Mouse (Mus musculus) embryonic facial prominence, embryonic 12.5 days (tissue): ENCODE data around the gene Lrrc4c. TPM values are rescaled to one million over a fixed set of nuclear protein-coding genes. Genes with fewer than 3 reads are reported as not detected.

Source experiments
- ATAC-seq: fragments of 200-750 bp; cut with Nextera tagmentation; 2 replicates; pipeline ENCODE4 v1.8.0; 2017; ENCODE audit not compliant: insufficient number of reproducible peaks, insufficient read depth, low FRiP score, low TSS enrichment
- H3K27ac ChIP-seq: fragments of 300-500 bp; sonication (generic); 2 replicates; pipeline ENCODE4 v1.5.1; 2016; ENCODE audit warnings: mild to moderate bottlenecking
- H3K27me3 ChIP-seq: fragments of 300-500 bp; sonication (generic); 2 replicates; pipeline ENCODE4 v1.6.1; 2016; ENCODE audit warnings: mild to moderate bottlenecking, moderate library complexity
- H3K36me3 ChIP-seq: fragments of 300-500 bp; sonication (generic); 2 replicates; pipeline ENCODE4 v1.6.1; 2016; ENCODE audit warnings: mild to moderate bottlenecking
- H3K4me1 ChIP-seq: fragments of 300-500 bp; sonication (generic); 2 replicates; pipeline ENCODE4 v1.6.1; 2016
- H3K4me2 ChIP-seq: fragments of 300-500 bp; sonication (generic); replicated peaks from 2 replicates; pipeline ENCODE4 v1.6.1; 2016; ENCODE audit warnings: mild to moderate bottlenecking, moderate library complexity
- H3K4me3 ChIP-seq: fragments of 300-500 bp; sonication (generic); 2 replicates; pipeline ENCODE4 v1.5.1; 2016; ENCODE audit warnings: mild to moderate bottlenecking
- H3K9ac ChIP-seq: fragments of 300-500 bp; sonication (generic); 2 replicates; pipeline ENCODE4 v1.6.1; 2016; ENCODE audit warnings: mild to moderate bottlenecking, moderate library complexity
- H3K9me3 ChIP-seq: fragments of 300-500 bp; sonication (generic); 2 replicates; pipeline ENCODE4 v1.6.1; 2016; ENCODE audit warnings: mild to moderate bottlenecking, moderate library complexity
- WGBS: fragments of 180-500 bp; shearing (Covaris S2); methylation state at CpG from one replicate; pipeline ENCODE4 v1.1.7; 2016; 5-methylcytosine and 5-hydroxymethylcytosine counted together
- polyA plus RNA-seq: library from polyadenylated mRNA; unstranded; fragments of >200 nt; fragmentation: Nextera tagmentation; extraction: Ambion mirVana; gene quantifications from 2 replicates; pipeline ENCODE4 v1.2.1, GENCODE M21; 2016

The Lrrc4c gene
- polyA plus RNA-seq, 1 experiment from 2014 or later: 4.0 TPM

DNA sequence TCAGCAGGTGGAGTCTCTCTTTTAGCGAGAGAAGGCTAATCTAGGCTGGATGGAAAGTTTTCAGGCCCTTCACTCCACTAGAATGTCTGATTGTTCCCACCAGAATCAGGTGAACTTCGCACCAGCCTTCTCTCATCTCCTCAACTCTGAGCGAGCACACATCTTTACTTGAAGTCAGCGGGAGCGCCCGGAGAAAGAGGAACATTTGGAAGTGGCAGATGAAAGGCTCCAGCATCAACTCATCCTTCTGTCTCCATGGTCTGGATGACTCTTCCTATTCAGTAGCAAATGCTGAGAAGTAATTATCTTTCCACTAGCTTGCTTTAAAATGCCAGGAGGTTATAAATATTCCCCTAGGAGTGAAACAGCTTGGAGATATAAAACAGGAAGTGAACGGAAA lies 396.6 kb downstream of the Lrrc4c start:
- no peaks in the 10 kb centered on the region for H3K9me3 ChIP-seq

DNA sequence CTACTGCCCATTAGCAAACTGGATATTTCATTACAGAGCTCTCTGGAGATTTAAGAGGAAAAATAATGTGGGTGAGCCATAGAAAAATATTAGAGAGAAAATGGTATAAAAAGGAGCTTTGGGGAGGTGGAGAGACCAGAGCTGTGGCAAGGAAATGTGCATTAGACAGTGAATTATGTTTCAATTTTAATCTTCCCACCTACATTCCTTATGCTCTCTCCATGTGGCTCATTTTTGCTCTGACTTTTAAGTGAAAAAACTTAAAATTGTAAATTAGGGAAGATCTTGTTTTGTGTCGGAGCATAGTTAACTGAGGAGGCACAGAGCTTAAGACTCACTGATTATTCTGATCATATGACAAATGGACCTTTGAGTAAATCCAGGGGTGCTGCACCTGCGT lies 399.4 kb downstream of the Lrrc4c start:
- Histone ChIP-seq H3K27ac (no peak overlapping the region), H3K9ac (no peak overlapping the region), H3K4me1 (no peaks in the 10 kb centered on the region), H3K27me3 (no peaks in the 10 kb centered on the region), H3K4me3 (no peak overlapping the region), H3K4me2 (no peak overlapping the region), H3K36me3 (no peaks in the 10 kb centered on the region), H3K9me3 (no peaks in the 10 kb centered on the region)
- 80% methylated on average over 2 of the region's 2 CpGs for WGBS
- ATAC-seq: no peak

More for the DNA sequence above, 396.6 kb downstream of the Lrrc4c start:
- no peak overlapping the region for H3K27ac ChIP-seq
- no peak for ATAC-seq
- no peaks in the 10 kb centered on the region for H3K4me1 ChIP-seq
- no peak overlapping the region for H3K9ac ChIP-seq
- 84% methylated on average over 7 of the region's 7 CpGs for WGBS
- no peaks in the 10 kb centered on the region for H3K27me3 ChIP-seq
- no peak overlapping the region for H3K4me3 ChIP-seq
- H3K4me2 ChIP-seq: no peak overlapping the region
- H3K36me3 ChIP-seq: no peaks in the 10 kb centered on the region

DNA sequence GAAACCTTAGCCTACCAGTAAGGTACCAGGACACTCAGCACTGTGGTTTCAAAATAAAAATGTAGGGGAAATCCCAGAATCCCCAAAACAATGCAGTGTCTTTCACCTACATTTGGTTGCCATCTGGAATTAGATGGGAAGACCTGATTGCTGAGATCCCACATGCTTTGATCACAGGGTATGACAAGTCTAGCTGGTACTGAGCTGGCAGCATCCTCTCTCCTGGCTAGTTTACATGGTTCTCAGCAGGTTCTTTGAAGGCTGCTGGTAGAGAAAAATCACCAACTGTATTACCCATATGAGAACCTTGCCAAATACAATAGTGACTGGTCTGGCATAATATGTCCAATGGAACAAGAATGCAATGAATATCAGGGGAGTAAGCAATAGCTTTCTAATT lies 405.4 kb downstream of the Lrrc4c start:
- Histone ChIP-seq H3K9ac (no peak overlapping the region), H3K36me3 (no peaks in the 10 kb centered on the region), H3K9me3 (no peaks in the 10 kb centered on the region), H3K4me3 (no peak overlapping the region), H3K27ac (no peak overlapping the region), H3K4me2 (no peak overlapping the region), H3K27me3 (no peaks in the 10 kb centered on the region), H3K4me1 (no peaks in the 10 kb centered on the region)
- no peak for ATAC-seq

DNA sequence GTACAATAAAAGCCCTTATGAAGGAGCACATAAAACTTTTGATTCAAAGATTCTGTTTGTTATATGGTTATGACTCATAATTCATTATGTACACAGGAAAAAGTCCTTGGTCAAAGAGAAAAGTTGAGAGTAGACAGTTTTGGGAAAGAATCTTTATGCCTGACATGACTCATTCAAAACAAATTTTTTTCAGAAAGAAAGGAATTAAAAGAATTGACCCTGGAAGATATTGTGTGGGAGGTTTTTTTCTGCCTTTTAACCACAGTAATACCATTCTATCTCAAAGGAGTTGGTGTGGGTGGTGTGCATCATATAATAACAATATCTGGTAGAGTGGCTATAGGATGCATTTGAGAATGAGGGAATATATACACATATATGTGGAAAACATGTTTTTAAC lies 418.1 kb downstream of the Lrrc4c start:
- Histone ChIP-seq H3K9ac (no peak overlapping the region), H3K4me3 (no peak overlapping the region), H3K9me3 (no peaks in the 10 kb centered on the region), H3K36me3 (no peaks in the 10 kb centered on the region), H3K27me3 (no peaks in the 10 kb centered on the region), H3K4me2 (no peak overlapping the region), H3K4me1 (no peaks in the 10 kb centered on the region), H3K27ac (no peak overlapping the region)
- no peak for ATAC-seq

DNA sequence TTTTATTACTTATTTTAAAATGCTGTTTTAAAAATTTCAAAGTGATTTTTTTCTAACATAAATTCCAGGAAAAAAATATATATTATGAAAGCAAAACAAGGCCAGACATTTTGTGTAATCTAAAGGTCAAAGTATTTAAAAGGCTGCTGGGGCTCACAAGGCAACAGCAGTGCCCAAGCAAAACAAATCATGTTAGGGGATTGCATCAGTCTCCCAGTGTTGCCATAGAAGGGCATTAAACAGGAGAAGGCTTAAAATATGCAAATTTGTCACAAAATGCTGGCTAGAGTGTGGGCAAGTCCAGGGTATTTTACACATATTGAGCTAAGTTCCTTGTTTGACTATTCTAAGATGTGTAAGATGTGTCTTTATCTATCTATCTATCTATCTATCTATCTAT lies 437.1 kb downstream of the Lrrc4c start:
- H3K4me3 ChIP-seq: no peak overlapping the region
- no peak overlapping the region for H3K4me2 ChIP-seq
- no peaks in the 10 kb centered on the region for H3K9me3 ChIP-seq
- H3K27me3 ChIP-seq: no peaks in the 10 kb centered on the region
- no peak for ATAC-seq
- H3K4me1 ChIP-seq: no peaks in the 10 kb centered on the region
- H3K9ac ChIP-seq: no peak overlapping the region
- no peaks in the 10 kb centered on the region for H3K36me3 ChIP-seq
- H3K27ac ChIP-seq: no peak overlapping the region

DNA sequence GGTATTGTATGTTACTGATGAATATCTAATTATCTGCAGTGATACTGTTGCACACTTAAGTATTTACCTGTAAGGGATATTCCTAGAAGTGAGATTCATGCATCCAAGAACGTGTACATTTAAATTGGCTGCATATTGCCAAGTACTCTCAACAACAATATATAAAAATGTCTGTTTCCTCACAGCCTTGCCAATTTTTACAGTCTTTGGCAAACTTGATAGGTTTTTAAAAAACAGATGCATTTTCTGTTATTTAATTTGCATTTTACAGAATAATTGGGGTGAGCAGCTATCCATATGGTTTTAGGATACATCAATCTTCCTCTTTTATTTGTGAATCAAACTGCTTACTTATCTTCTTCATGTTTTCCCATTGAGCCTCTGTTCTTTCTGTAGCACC lies 439.7 kb downstream of the Lrrc4c start:
- no peaks in the 10 kb centered on the region for H3K36me3 ChIP-seq
- H3K4me2 ChIP-seq: no peak overlapping the region
- WGBS: 61% methylated on average over 1 of the region's 1 CpGs
- no peaks in the 10 kb centered on the region for H3K4me1 ChIP-seq
- H3K9me3 ChIP-seq: no peaks in the 10 kb centered on the region
- H3K4me3 ChIP-seq: no peak overlapping the region
- no peak for ATAC-seq
- H3K9ac ChIP-seq: no peak overlapping the region
- H3K27ac ChIP-seq: no peak overlapping the region
- H3K27me3 ChIP-seq: no peaks in the 10 kb centered on the region

DNA sequence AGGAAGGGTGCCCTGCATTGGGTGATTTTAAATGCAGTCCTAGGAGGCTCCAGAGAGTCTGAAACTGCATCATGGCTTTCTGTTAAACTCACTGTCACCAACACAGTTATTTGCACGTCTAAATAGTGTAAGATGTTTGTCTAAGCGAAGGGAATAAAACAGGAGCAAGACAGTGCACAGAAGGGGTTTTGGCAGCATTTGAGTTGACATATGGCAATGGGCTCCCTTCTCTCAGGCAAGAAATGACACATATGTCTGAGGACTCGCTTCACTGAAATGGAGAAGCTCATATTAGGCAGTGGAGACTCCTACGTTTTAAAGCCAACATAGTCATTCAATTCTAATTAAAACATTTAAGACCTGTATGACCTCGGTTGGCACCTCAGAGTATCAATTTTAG lies 445.6 kb downstream of the Lrrc4c start:
- ATAC-seq: no peak
- Histone ChIP-seq H3K4me3 (no peak overlapping the region), H3K27ac (no peak overlapping the region), H3K36me3 (no peaks in the 10 kb centered on the region), H3K9ac (no peak overlapping the region), H3K4me1 (no peaks in the 10 kb centered on the region), H3K27me3 (no peaks in the 10 kb centered on the region), H3K9me3 (no peaks in the 10 kb centered on the region), H3K4me2 (no peak overlapping the region)
- WGBS: 72% methylated on average over 5 of the region's 5 CpGs

DNA sequence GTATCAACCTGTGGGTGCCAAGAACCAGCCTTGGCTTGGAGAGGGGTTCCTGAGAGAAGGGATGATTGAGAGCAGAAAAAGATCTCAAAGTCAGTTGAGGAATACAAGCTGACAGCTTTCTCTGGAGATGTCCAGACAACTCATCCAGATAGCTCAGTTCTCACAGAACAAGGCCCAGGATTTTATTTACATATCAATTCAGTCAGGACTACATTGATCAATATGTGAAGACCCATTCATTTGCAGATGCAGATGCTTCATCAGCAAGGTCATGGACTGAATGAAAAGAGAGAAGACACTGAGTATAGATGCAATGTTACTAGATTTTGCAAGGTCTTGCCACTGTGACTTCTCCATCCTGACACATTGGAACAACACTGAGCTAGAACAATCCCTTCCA lies 457.4 kb downstream of the Lrrc4c start:
- Histone ChIP-seq H3K27me3 (no peaks in the 10 kb centered on the region), H3K36me3 (no peaks in the 10 kb centered on the region), H3K27ac (no peak overlapping the region), H3K4me2 (no peak overlapping the region), H3K4me3 (no peak overlapping the region), H3K9me3 (no peaks in the 10 kb centered on the region), H3K4me1 (no peaks in the 10 kb centered on the region), H3K9ac (no peak overlapping the region)
- ATAC-seq: no peak

DNA sequence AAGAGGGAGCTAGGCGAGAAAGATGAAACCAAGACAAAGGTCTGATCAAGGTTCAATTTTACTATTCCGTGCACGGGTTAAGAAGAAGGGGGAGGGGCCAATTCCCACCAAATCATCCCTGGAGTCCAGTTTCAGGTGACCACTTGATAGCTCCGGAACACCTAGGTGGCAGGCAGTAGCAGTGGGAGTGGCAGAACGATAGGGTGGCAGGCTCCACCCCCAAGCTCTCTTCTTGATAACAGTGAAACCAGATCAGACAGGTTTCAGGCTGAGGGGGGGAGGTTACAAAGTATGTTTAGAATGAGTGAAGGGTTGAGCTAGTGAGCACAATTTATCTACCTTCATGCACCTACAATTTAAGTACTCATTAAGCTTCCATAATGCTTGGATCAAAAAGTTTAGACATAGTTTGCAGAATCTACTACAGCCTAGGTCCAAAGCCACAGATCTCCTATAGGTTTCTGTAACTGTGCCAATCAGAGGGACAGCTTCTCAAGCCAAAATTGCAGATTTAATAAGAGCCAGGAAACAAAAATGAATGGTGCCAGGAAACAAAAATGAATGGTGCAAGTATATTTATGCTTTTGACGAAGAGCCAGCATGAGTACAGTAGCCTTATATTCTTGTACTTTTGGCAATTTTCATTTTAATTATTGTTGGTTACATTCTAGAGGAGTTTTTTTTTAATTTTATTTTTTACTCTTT lies 478.9 kb downstream of the Lrrc4c start:
- Histone ChIP-seq H3K27me3 (no peaks in the 10 kb centered on the region), H3K4me1 (no peaks in the 10 kb centered on the region), H3K4me3 (no peak overlapping the region), H3K36me3 (no peaks in the 10 kb centered on the region), H3K27ac (no peak overlapping the region), H3K9me3 (no peaks in the 10 kb centered on the region), H3K4me2 (no peak overlapping the region), H3K9ac (no peak overlapping the region)
- WGBS: 27% methylated on average over 6 of the region's 6 CpGs
- no peak for ATAC-seq

DNA sequence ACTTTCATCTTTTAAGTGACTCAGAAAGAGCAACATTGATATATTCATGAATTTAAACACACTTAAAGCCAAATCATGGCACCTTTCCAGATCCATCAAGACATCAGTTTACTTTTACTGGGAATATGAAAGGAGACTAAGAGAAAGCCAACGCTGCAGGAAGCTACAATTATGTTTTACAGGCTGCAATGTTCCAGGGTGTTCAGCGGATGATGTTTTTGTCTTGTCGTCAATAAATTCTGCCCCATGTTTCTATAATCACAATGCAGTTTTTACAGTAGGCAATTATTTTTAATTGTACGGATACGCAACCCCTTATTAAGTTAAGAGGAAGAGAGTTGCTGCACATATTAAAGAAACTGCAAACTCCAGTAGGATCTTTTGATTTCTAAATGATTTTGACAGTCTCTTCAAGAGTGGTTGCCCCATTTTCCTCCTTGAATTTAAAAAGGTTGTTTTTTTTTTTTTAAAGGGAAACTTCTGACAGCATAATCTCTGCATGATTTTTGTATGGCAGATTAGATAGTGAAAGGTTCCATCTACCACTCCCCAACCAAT lies 532.9 kb downstream of the Lrrc4c start:
- H3K9ac ChIP-seq: no peak overlapping the region
- H3K9me3 ChIP-seq: no peaks in the 10 kb centered on the region
- no peaks in the 10 kb centered on the region for H3K27me3 ChIP-seq
- H3K4me2 ChIP-seq: no peak overlapping the region
- no peak overlapping the region for H3K27ac ChIP-seq
- no peaks in the 10 kb centered on the region for H3K36me3 ChIP-seq
- H3K4me3 ChIP-seq: no peak overlapping the region
- no peak for ATAC-seq
- 78% methylated on average over 5 of the region's 5 CpGs for WGBS
- no peaks in the 10 kb centered on the region for H3K4me1 ChIP-seq

DNA sequence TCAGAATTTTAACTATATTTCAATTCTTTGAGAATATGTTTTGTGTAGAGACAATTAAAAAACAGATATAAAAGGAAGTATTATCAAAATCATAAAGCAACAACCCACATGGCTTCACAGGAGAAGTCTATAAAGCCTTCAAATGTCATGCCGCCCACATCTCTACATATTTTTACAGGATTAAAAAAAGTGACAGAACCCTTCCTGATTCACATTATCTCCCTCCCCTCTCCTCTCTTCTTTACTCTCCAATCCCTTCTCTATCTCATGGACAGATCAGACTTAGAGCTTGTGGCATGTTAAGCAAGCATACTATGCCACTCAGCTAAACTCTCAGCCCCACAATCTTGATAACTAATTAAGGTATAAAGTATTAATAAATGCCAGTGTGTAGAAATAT lies 535.8 kb downstream of the Lrrc4c start:
- Histone ChIP-seq H3K4me2 (no peak overlapping the region), H3K27ac (no peak overlapping the region), H3K4me1 (no peaks in the 10 kb centered on the region), H3K27me3 (no peaks in the 10 kb centered on the region), H3K9ac (no peak overlapping the region), H3K4me3 (no peak overlapping the region), H3K9me3 (no peaks in the 10 kb centered on the region), H3K36me3 (no peaks in the 10 kb centered on the region)
- 97% methylated on average over 1 of the region's 1 CpGs for WGBS
- ATAC-seq: no peak

DNA sequence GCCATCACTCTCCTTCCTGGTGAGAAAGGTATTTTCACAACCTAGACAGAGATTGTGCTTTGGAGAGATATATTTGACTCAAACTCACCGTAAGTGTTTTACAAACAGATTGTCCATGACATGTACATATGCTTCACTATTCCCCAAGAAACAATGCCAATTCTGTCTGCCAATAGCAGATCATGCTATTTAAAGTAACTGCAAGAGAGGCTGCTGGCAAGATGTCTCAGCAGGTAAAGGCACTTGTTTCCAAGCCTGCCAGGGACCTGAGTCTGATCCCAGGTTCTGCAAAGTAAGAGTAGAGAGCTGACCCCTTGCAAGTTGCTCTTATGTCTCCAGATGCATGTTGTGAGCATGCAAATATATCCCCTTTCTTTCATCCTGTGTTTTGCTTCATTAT lies 558.1 kb downstream of the Lrrc4c start:
- Histone ChIP-seq H3K4me3 (no peak overlapping the region), H3K9ac (no peak overlapping the region), H3K27me3 (no peaks in the 10 kb centered on the region), H3K36me3 (no peaks in the 10 kb centered on the region), H3K27ac (no peak overlapping the region), H3K9me3 (no peaks in the 10 kb centered on the region), H3K4me1 (no peaks in the 10 kb centered on the region), H3K4me2 (no peak overlapping the region)
- WGBS: 90% methylated on average over 1 of the region's 1 CpGs
- ATAC-seq: no peak

DNA sequence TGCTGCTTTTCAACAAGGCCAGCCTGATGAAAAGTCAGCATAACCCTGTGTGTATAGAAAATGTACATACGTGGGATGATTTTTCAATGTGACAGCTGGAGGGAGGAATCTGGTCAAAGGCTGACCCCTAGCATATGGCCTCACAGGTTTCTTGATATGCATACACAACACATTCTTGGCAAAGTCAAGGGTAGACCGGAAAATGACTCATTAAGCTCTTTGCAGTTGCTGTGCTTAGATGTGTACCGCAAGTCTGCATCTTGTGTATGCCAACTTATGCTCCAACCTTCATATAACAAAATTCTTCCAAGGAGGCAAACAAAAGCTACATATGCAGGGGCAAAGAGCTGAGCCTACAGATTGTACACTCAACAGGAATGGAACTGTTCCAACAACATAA lies 631.6 kb downstream of the Lrrc4c start:
- Histone ChIP-seq H3K27ac (no peak overlapping the region), H3K9ac (no peak overlapping the region), H3K4me3 (no peak overlapping the region), H3K9me3 (no peaks in the 10 kb centered on the region), H3K36me3 (no peaks in the 10 kb centered on the region), H3K27me3 (no peaks in the 10 kb centered on the region), H3K4me1 (no peaks in the 10 kb centered on the region), H3K4me2 (no peak overlapping the region)
- WGBS: 82% methylated on average over 3 of the region's 3 CpGs
- no peak for ATAC-seq
